Mouse (Mus musculus): ENCODE measurements around the gene Lin7b.

DNA sequence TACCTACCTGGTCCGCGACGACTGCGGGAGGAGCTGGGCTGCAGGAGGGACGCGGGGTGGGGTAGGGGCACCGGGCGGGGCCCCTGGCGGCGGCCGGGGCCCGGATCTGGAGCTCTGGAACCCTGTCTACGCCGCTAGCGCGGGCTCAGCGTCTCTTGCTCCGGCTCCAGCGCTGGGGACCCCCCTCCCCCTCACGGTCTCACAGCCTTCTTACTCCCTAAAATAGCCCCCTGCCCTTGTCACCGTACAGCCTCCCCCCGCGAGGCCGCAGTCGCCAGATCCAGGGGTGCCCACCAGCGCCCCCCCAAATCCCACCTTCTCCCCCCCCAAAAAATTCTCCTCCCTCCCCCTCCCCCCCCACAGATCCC, 3.7 kb downstream of the Lin7b start, which contains the start of gene Ppfia3:
- TF ChIP-seq CTCF (IDR thresholded peaks at IDR 0.05; ENCODE audit: insufficient read depth, low read depth, low read length) (no peak), POLR2A (IDR thresholded peaks at IDR 0.05; ENCODE audit: insufficient read depth, low read depth, low read length) (no peak)

All from olfactory bulb, adult 2 months (tissue).